Comparison of ENCODE assay signal across 30 mouse cellular contexts in the genomic region with DNA sequence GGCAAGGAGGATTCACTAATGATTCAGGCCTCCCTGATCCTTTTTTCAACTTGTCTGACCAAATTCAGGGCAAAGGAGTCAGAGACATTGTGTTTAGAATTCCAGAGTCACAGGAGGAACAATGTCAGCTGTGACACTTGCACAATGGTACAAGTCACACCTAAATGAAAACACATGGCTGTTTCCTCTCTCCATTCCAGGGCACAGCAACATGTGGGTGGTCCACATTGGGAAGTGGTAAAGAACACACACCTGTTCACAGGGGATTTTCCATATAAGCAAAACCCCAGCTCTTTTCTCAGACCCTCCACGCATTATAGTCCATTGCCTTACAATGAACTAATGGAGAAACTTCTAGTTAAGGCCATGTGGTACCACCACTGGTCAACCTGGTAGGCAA.
"Had no signal": no experiment of that assay in that cellular context is flagged by ENCODE, and none has a peak within 500 bp of the region (broad histone marks: within the 10 kb centered on the region; RNA-seq: fewer than 3 reads in every experiment).

No protein-coding gene starts in this region.

- H3K4me2 ChIP-seq: limb, embryonic 12.5 days; limb, embryonic 13.5 days; limb, embryonic 15.5 days; liver, embryonic 11.5 days; liver, embryonic 12.5 days; liver, embryonic 13.5 days; liver, embryonic 15.5 days; lung, embryonic 14.5 days; lung, embryonic 15.5 days; midbrain, embryonic 11.5 days; midbrain, embryonic 12.5 days; midbrain, embryonic 13.5 days; midbrain, embryonic 15.5 days had no signal

- H3K4me1 ChIP-seq: liver, embryonic 12.5 days; liver, embryonic 13.5 days; liver, embryonic 15.5 days; megakaryocyte, embryonic 14.5 days had no signal

- H3K36me3 ChIP-seq: limb, embryonic 12.5 days; limb, embryonic 13.5 days; limb, embryonic 15.5 days; liver, embryonic 12.5 days; liver, embryonic 13.5 days; liver, embryonic 15.5 days; lung, embryonic 15.5 days; midbrain, embryonic 10.5 days; midbrain, embryonic 12.5 days; midbrain, embryonic 13.5 days; midbrain, embryonic 15.5 days had no signal

- ATAC-seq: liver, embryonic 12.5 days; liver, postnatal 0 days; lung, postnatal 0 days; midbrain, embryonic 13.5 days; midbrain, embryonic 15.5 days; midbrain, embryonic 16.5 days had no signal

- H3K4me3 ChIP-seq: left cerebral cortex, adult 2 months; limb, embryonic 12.5 days; limb, embryonic 13.5 days; limb, embryonic 15.5 days; liver, embryonic 12.5 days; liver, embryonic 13.5 days; liver, embryonic 15.5 days; lung, embryonic 15.5 days; megakaryocyte, embryonic 14.5 days; midbrain, embryonic 10.5 days; midbrain, embryonic 12.5 days; midbrain, embryonic 13.5 days; midbrain, embryonic 15.5 days; myocyte had no signal

- DNase-seq: left cerebral cortex, postnatal 4 days; liver; liver, embryonic 13.5 days; liver, postnatal 0 days; lung, adult 18-20 months; lung, adult 2 months; lung, embryonic 14.5 days; lung, postnatal 10 days; lung, postnatal 14 days; lung, postnatal 36 days; midbrain, embryonic 14.5 days had no signal

- H3K27ac ChIP-seq: left cerebral cortex, adult 2 months; limb, embryonic 12.5 days; limb, embryonic 13.5 days; limb, embryonic 15.5 days; liver, embryonic 12.5 days; liver, embryonic 13.5 days; liver, embryonic 14.5 days; liver, embryonic 15.5 days; lung, embryonic 15.5 days; macrophage; midbrain, embryonic 10.5 days; midbrain, embryonic 12.5 days; midbrain, embryonic 13.5 days; midbrain, embryonic 15.5 days had no signal

- H3K9me3 ChIP-seq: limb, embryonic 12.5 days; limb, embryonic 13.5 days; limb, embryonic 15.5 days; liver, embryonic 12.5 days; liver, embryonic 13.5 days; liver, embryonic 15.5 days; lung, embryonic 15.5 days; midbrain, embryonic 10.5 days; midbrain, embryonic 12.5 days; midbrain, embryonic 13.5 days; midbrain, embryonic 15.5 days had no signal

- H3K27me3 ChIP-seq: liver, embryonic 12.5 days; liver, embryonic 13.5 days; liver, embryonic 15.5 days; megakaryocyte, embryonic 14.5 days; midbrain, embryonic 12.5 days; midbrain, embryonic 13.5 days; midbrain, embryonic 15.5 days had no signal

- H3K9ac ChIP-seq: limb, embryonic 12.5 days; limb, embryonic 13.5 days; limb, embryonic 15.5 days; liver, embryonic 12.5 days; liver, embryonic 13.5 days; liver, embryonic 14.5 days; liver, embryonic 15.5 days; liver, postnatal 0 days; lung, embryonic 14.5 days; lung, embryonic 15.5 days; midbrain, embryonic 12.5 days; midbrain, embryonic 13.5 days; midbrain, embryonic 15.5 days had no signal
